Mouse (Mus musculus) embryo, embryonic 10.5 days (tissue): ENCODE results near the gene Tor1a.
"Not testable (repeated sequence)": the region's sequence is repeated elsewhere in the genome, so short reads cannot be mapped to it uniquely, and the experiment has no call there.

Source experiments
- DNase-seq: peaks from one replicate; pipeline ENCODE4 v3.0.0-alpha.2; 2015; ENCODE audit warnings: low spot score

The Tor1a gene

GRCm38 (mm10) chr2:30918126-30918525 lies 49.6 kb downstream of the Tor1a start:
- no peak for DNase-seq

GRCm38 (mm10) chr2:30917649-30918048 lies 50.1 kb downstream of the Tor1a start:
- no peak for DNase-seq

- DNase-seq: not testable (repeated sequence)
Measured at GRCm38 (mm10) chr2:30915933-30916332, 51.8 kb downstream of the Tor1a start.

GRCm38 (mm10) chr2:30915376-30915775 lies 52.4 kb downstream of the Tor1a start:
- no peak for DNase-seq

- no peak for DNase-seq
Measured at GRCm38 (mm10) chr2:30914836-30915235, 52.9 kb downstream of the Tor1a start.

GRCm38 (mm10) chr2:30913022-30913421 lies 54.7 kb downstream of the Tor1a start:
- DNase-seq: no peak

- no peak for DNase-seq
Measured at GRCm38 (mm10) chr2:30912291-30912773, 55.4 kb downstream of the Tor1a start.
